Mouse (Mus musculus) bone marrow macrophage, adult 2 months (primary cell): ENCODE measurements around the gene Depdc1b. TPM values are rescaled to one million over a fixed set of nuclear protein-coding genes. Genes with fewer than 3 reads are reported as not detected.

Experiments used
- H3K27ac ChIP-seq: 2 replicates; pipeline ENCODE4 v1.5.1; 2012; ENCODE audit warnings: low read depth, low read length; ENCODE audit not compliant: insufficient read depth
- H3K4me1 ChIP-seq: 2 replicates; pipeline ENCODE4 v1.6.1; 2012; ENCODE audit warnings: low read length; ENCODE audit not compliant: control insufficient read depth, insufficient read depth
- H3K4me3 ChIP-seq: 2 replicates; pipeline ENCODE4 v1.5.1; 2012; ENCODE audit warnings: mild to moderate bottlenecking, low read length, moderate library complexity; ENCODE audit not compliant: insufficient read depth
- CTCF ChIP-seq: IDR thresholded peaks from 2 replicates; pipeline ENCODE4 v1.5.1; 2012; ENCODE audit warnings: low read depth, mild to moderate bottlenecking, low read length, moderate library complexity
- POLR2A ChIP-seq: IDR thresholded peaks from 2 replicates; pipeline ENCODE4 v1.6.1; 2012; ENCODE audit warnings: mild to moderate bottlenecking, low read depth, low read length, borderline replicate concordance
- polyA plus RNA-seq: library from polyadenylated mRNA; stranded (reverse); fragments of >200 nt; gene quantifications from 2 replicates; pipeline ENCODE4 v1.2.4, GENCODE M21; 2012; ENCODE audit not compliant: missing spikeins, insufficient read depth, insufficient read length

The Depdc1b gene
- polyA plus RNA-seq, 1 experiment = 5.9 TPM

- Histone ChIP-seq H3K27ac (no peak overlapping the region), H3K4me3 (no peak overlapping the region), H3K4me1 (no peaks in the 10 kb centered on the region)
- TF ChIP-seq POLR2A = no peak
- TF ChIP-seq CTCF = no peak
These were observed 112.7 kb downstream of the Depdc1b start for GRCm38 (mm10) chr13:108428809-108429208.

GRCm38 (mm10) chr13:108429623-108430022 lies 113.5 kb downstream of the Depdc1b start:
- Histone ChIP-seq H3K27ac (no peak overlapping the region), H3K4me3 (no peak overlapping the region), H3K4me1 (no peaks in the 10 kb centered on the region)
- no peak for TF ChIP-seq CTCF
- no peak for TF ChIP-seq POLR2A

- no peak overlapping the region for H3K27ac ChIP-seq
- no peak overlapping the region for H3K4me3 ChIP-seq
- H3K4me1 ChIP-seq = no peaks in the 10 kb centered on the region
- TF ChIP-seq CTCF = no peak
- no peak for TF ChIP-seq POLR2A
These were observed 115.6 kb downstream of the Depdc1b start for GRCm38 (mm10) chr13:108431776-108432175.

GRCm38 (mm10) chr13:108435687-108436086 lies 119.6 kb downstream of the Depdc1b start:
- no peak overlapping the region for H3K4me3 ChIP-seq
- no peak overlapping the region for H3K27ac ChIP-seq
- TF ChIP-seq POLR2A = no peak
- no peak for TF ChIP-seq CTCF
- H3K4me1 ChIP-seq = no peaks in the 10 kb centered on the region

GRCm38 (mm10) chr13:108437424-108437823 lies 121.3 kb downstream of the Depdc1b start:
- Histone ChIP-seq H3K4me3 (no peak overlapping the region), H3K27ac (no peak overlapping the region), H3K4me1 (no peaks in the 10 kb centered on the region)
- no peak for TF ChIP-seq POLR2A
- no peak for TF ChIP-seq CTCF

GRCm38 (mm10) chr13:108439012-108439411 lies 122.9 kb downstream of the Depdc1b start:
- Histone ChIP-seq H3K4me1 (no peaks in the 10 kb centered on the region), H3K27ac (no peak overlapping the region), H3K4me3 (no peak overlapping the region)
- TF ChIP-seq POLR2A (no peak), CTCF (no peak)

GRCm38 (mm10) chr13:108448348-108448931 lies 132.3 kb downstream of the Depdc1b start:
- Histone ChIP-seq H3K4me1 (no peaks in the 10 kb centered on the region), H3K27ac (no peak overlapping the region), H3K4me3 (no peak overlapping the region)
- no peak for TF ChIP-seq POLR2A
- TF ChIP-seq CTCF = no peak

- no peaks in the 10 kb centered on the region for H3K4me1 ChIP-seq
- no peak within 1 kb of the TSS for H3K27ac ChIP-seq
- TF ChIP-seq CTCF (no peak), POLR2A (no peak)
- no peak within 1 kb of the TSS for H3K4me3 ChIP-seq
These were observed 133.3 kb downstream of the Depdc1b start, which contains the start of gene Pde4d for GRCm38 (mm10) chr13:108449116-108450097. TSS of gene Pde4d (plus strand) at chr13:108449948.

- TF ChIP-seq CTCF (no peak), POLR2A (no peak)
- H3K4me1 ChIP-seq = no peaks in the 10 kb centered on the region
These were observed 135.0 kb downstream of the Depdc1b start for GRCm38 (mm10) chr13:108451122-108451521.

More at GRCm38 (mm10) chr13:108451122-108451521, 135.0 kb downstream of the Depdc1b start:
- no peak overlapping the region for H3K4me3 ChIP-seq
- H3K27ac ChIP-seq = no peak overlapping the region
